Mouse (Mus musculus): Measurements from ENCODE around the gene Lsm4. TPM values are rescaled to one million over a fixed set of nuclear protein-coding genes. Genes with fewer than 3 reads are reported as not detected.

Gene Lsm4
- polyA plus RNA-seq, 1 experiment from 2014 or later = 388 TPM

- no peak overlapping the region for H3K4me3 ChIP-seq (ENCODE audit: low read depth, low read length)
- 22% methylated on average over 14 of the region's 14 CpGs for WGBS
- no peak overlapping the region for H3K9ac ChIP-seq (ENCODE audit: low read length)
- no peaks in the 10 kb centered on the region for H3K36me3 ChIP-seq (ENCODE audit: control insufficient read depth, insufficient read depth, low read length)
- no peak overlapping the region for H3K4me2 ChIP-seq (ENCODE audit: low read depth, severe bottlenecking)
- DNase-seq (ENCODE audit: low spot score) = peak; percentile 77
- no peak overlapping the region for H3K27ac ChIP-seq (replicated peaks; ENCODE audit: low read depth, low read length)
- H3K27me3 ChIP-seq (ENCODE audit: control insufficient read depth, insufficient read depth, low read length) = peaks cover 19% of the 10 kb centered on the region
- H3K9me3 ChIP-seq (ENCODE audit: control insufficient read depth, low read length) = no peaks in the 10 kb centered on the region
- H3K4me1 ChIP-seq (ENCODE audit: control insufficient read depth, insufficient read depth, low read length) = no peaks in the 10 kb centered on the region
- ATAC-seq (ENCODE audit: insufficient number of reproducible peaks, low FRiP score, low TSS enrichment, low read depth) = no peak
Observed at GRCm38 (mm10) chr8:70725792-70726447, 52.9 kb downstream of the Lsm4 start.

DNA sequence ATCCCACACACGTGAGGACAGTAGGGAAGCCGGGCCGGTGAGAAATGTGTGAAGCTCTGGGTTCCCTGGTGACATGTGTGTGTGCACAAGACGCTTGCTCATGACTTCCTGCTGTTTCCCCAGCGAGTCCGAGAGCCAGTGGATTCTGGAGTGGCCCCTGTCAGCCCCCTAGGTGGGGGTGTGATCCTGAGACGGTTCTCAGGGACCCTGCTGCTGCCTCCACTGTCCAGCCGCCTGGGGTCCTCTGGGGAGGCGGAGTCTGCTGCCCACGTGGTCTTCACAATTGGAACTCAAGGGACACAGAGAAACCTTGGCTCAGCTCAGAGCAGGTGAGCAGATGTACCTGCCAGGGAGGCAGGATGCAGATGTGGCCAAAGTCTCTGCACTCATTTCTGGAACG, 53.7 kb downstream of the Lsm4 start:
- Histone ChIP-seq H3K27ac (replicated peaks; ENCODE audit: low read depth, low read length) (no peak overlapping the region), H3K9ac (ENCODE audit: low read length) (no peak overlapping the region), H3K4me1 (ENCODE audit: control insufficient read depth, insufficient read depth, low read length) (no peaks in the 10 kb centered on the region), H3K9me3 (ENCODE audit: control insufficient read depth, low read length) (no peaks in the 10 kb centered on the region), H3K36me3 (ENCODE audit: control insufficient read depth, insufficient read depth, low read length) (no peaks in the 10 kb centered on the region), H3K27me3 (ENCODE audit: control insufficient read depth, insufficient read depth, low read length) (peaks cover 24% of the 10 kb centered on the region), H3K4me3 (ENCODE audit: low read depth, low read length) (no peak overlapping the region), H3K4me2 (ENCODE audit: low read depth, severe bottlenecking) (no peak overlapping the region)
- no peak for DNase-seq (ENCODE audit: low spot score)
- 40% methylated on average over 11 of the region's 11 CpGs for WGBS
- no peak for ATAC-seq (ENCODE audit: insufficient number of reproducible peaks, low FRiP score, low TSS enrichment, low read depth)

Other genes with a start within 250 kb of the Lsm4 start
- 16.6 and 19.8 TPM in 2 replicates for gene Crtc1, start 233.7 kb upstream of the Lsm4 start, polyA plus RNA-seq (2014; fragmentation: Nextera tagmentation; extraction: Ambion mirVana)
- 18.9 and 21.7 TPM in 2 replicates for gene Klhl26, start 196.3 kb upstream of the Lsm4 start, polyA plus RNA-seq (2014; fragmentation: Nextera tagmentation; extraction: Ambion mirVana)
- gene Tmem59l, start 185.9 kb upstream of the Lsm4 start, polyA plus RNA-seq (2014; fragmentation: Nextera tagmentation; extraction: Ambion mirVana) = 20.0 and 20.8 TPM in 2 replicates
- 85.8 and 102 TPM in 2 replicates for gene Crlf1, start 180.1 kb upstream of the Lsm4 start, polyA plus RNA-seq (2014; fragmentation: Nextera tagmentation; extraction: Ambion mirVana)
- 126 and 138 TPM in 2 replicates for gene Rex1bd, start 166.5 kb upstream of the Lsm4 start, polyA plus RNA-seq (2014; fragmentation: Nextera tagmentation; extraction: Ambion mirVana)
- gene Uba52, start 162.4 kb upstream of the Lsm4 start, polyA plus RNA-seq (2014; fragmentation: Nextera tagmentation; extraction: Ambion mirVana) = 926 and 927 TPM in 2 replicates
- 221 and 233 TPM in 2 replicates for gene Fkbp8, start 145.5 kb upstream of the Lsm4 start, polyA plus RNA-seq (2014; fragmentation: Nextera tagmentation; extraction: Ambion mirVana)
- gene Kxd1, start 145.3 kb upstream of the Lsm4 start, polyA plus RNA-seq (2014; fragmentation: Nextera tagmentation; extraction: Ambion mirVana) = 47.0 and 47.6 TPM in 2 replicates
- gene Ell, start 133.8 kb upstream of the Lsm4 start, polyA plus RNA-seq (2014; fragmentation: Nextera tagmentation; extraction: Ambion mirVana) = 19.5 and 20.1 TPM in 2 replicates
- 100 and 114 TPM in 2 replicates for gene Isyna1, start 78.9 kb upstream of the Lsm4 start, polyA plus RNA-seq (2014; fragmentation: Nextera tagmentation; extraction: Ambion mirVana)
- gene Ssbp4, start 64.4 kb upstream of the Lsm4 start, polyA plus RNA-seq (2014; fragmentation: Nextera tagmentation; extraction: Ambion mirVana) = 167 and 177 TPM in 2 replicates
- 0.57 TPM in 2 replicates for gene Lrrc25, start 57.1 kb upstream of the Lsm4 start, polyA plus RNA-seq (2014; fragmentation: Nextera tagmentation; extraction: Ambion mirVana)
- 0.15 TPM in 1 of 2 replicates, not detected in the other for gene Gdf15, start 40.8 kb upstream of the Lsm4 start, polyA plus RNA-seq (2014; fragmentation: Nextera tagmentation; extraction: Ambion mirVana)
- gene Pgpep1, start 12.9 kb upstream of the Lsm4 start, polyA plus RNA-seq (2014; fragmentation: Nextera tagmentation; extraction: Ambion mirVana) = 48.9 and 59.4 TPM in 2 replicates
- 104 and 109 TPM in 2 replicates for gene Jund, start 25.7 kb downstream of the Lsm4 start, polyA plus RNA-seq (2014; fragmentation: Nextera tagmentation; extraction: Ambion mirVana)
- gene Iqcn, start 30.2 kb downstream of the Lsm4 start, polyA plus RNA-seq (2014; fragmentation: Nextera tagmentation; extraction: Ambion mirVana) = not detected in 2 replicates
- gene Gm3336, start 45.3 kb downstream of the Lsm4 start, polyA plus RNA-seq (2014; fragmentation: Nextera tagmentation; extraction: Ambion mirVana) = not detected in 2 replicates
- gene Pde4c, start 50.5 kb downstream of the Lsm4 start, polyA plus RNA-seq (2014; fragmentation: Nextera tagmentation; extraction: Ambion mirVana) = 0.08 and 0.13 TPM in 2 replicates
- gene Rab3a, start 81.4 kb downstream of the Lsm4 start, polyA plus RNA-seq (2014; fragmentation: Nextera tagmentation; extraction: Ambion mirVana) = 11.6 and 12.3 TPM in 2 replicates
- gene Mpv17l2, start 87.7 kb downstream of the Lsm4 start, polyA plus RNA-seq (2014; fragmentation: Nextera tagmentation; extraction: Ambion mirVana) = 23.1 and 23.6 TPM in 2 replicates
- gene Pik3r2, start 103.5 kb downstream of the Lsm4 start, polyA plus RNA-seq (2014; fragmentation: Nextera tagmentation; extraction: Ambion mirVana) = 46.9 and 48.3 TPM in 2 replicates
- gene Mast3, start 131.8 kb downstream of the Lsm4 start, polyA plus RNA-seq (2014; fragmentation: Nextera tagmentation; extraction: Ambion mirVana) = 11.7 and 14.6 TPM in 2 replicates
- gene Il12rb1, start 135.2 kb downstream of the Lsm4 start, polyA plus RNA-seq (2014; fragmentation: Nextera tagmentation; extraction: Ambion mirVana) = not detected in 2 replicates
- gene Arrdc2, start 166.5 kb downstream of the Lsm4 start, polyA plus RNA-seq (2014; fragmentation: Nextera tagmentation; extraction: Ambion mirVana) = 4.9 and 5.1 TPM in 2 replicates
- gene Kcnn1, start 190.0 kb downstream of the Lsm4 start, polyA plus RNA-seq (2014; fragmentation: Nextera tagmentation; extraction: Ambion mirVana) = 3.8 and 3.9 TPM in 2 replicates
- 154 and 161 TPM in 2 replicates for gene Ccdc124, start 200.7 kb downstream of the Lsm4 start, polyA plus RNA-seq (2014; fragmentation: Nextera tagmentation; extraction: Ambion mirVana)
- gene Slc5a5, start 219.5 kb downstream of the Lsm4 start, polyA plus RNA-seq (2014; fragmentation: Nextera tagmentation; extraction: Ambion mirVana) = 0.09 and 0.34 TPM in 2 replicates
- gene Rpl18a, start 224.2 kb downstream of the Lsm4 start, polyA plus RNA-seq (2014; fragmentation: Nextera tagmentation; extraction: Ambion mirVana) = 3,769 and 3,846 TPM in 2 replicates
- gene Map1s, start 232.7 kb downstream of the Lsm4 start, polyA plus RNA-seq (2014; fragmentation: Nextera tagmentation; extraction: Ambion mirVana) = 42.3 and 44.8 TPM in 2 replicates

Data from limb, embryonic 11.5 days (tissue).